Mouse (Mus musculus) neural tube, embryonic 13.5 days (tissue): ENCODE data around the gene Nek10. TPM values are rescaled to one million over a fixed set of nuclear protein-coding genes. Genes with fewer than 3 reads are reported as not detected.
A peak's percentile ranks its signal among the peaks of the same experiment; 100 is the strongest.
"Not testable (repeated sequence)": the region's sequence is repeated elsewhere in the genome, so short reads cannot be mapped to it uniquely, and the experiment has no call there.

Experiments
- ATAC-seq: fragments of 200-750 bp; cut with Nextera tagmentation; 2 replicates; pipeline ENCODE4 v1.8.0; 2017; ENCODE audit warnings: low read depth, mild to moderate bottlenecking, moderate TSS enrichment, moderate library complexity
- H3K27ac ChIP-seq: fragments of 300-500 bp; sonication (generic); replicated peaks from 2 replicates; pipeline ENCODE4 v1.5.1; 2015; ENCODE audit warnings: moderate library complexity, mild to moderate bottlenecking, inconsistent platforms
- H3K27me3 ChIP-seq: fragments of 300-500 bp; sonication (generic); 2 replicates; pipeline ENCODE4 v1.6.1; 2015; ENCODE audit warnings: mild to moderate bottlenecking, inconsistent platforms
- H3K36me3 ChIP-seq: fragments of 300-500 bp; sonication (generic); 2 replicates; pipeline ENCODE4 v1.6.1; 2015; ENCODE audit warnings: mild to moderate bottlenecking, inconsistent platforms
- H3K4me1 ChIP-seq: fragments of 300-500 bp; sonication (generic); replicated peaks from 2 replicates; pipeline ENCODE4 v1.6.1; 2015; ENCODE audit warnings: inconsistent platforms
- H3K4me2 ChIP-seq: fragments of 300-500 bp; sonication (generic); 2 replicates; pipeline ENCODE4 v1.6.1; 2015; ENCODE audit warnings: inconsistent platforms, mild to moderate bottlenecking, moderate library complexity
- H3K4me3 ChIP-seq: fragments of 300-500 bp; sonication (generic); 2 replicates; pipeline ENCODE4 v1.5.1; 2015; ENCODE audit warnings: mild to moderate bottlenecking, inconsistent platforms
- H3K9ac ChIP-seq: fragments of 300-500 bp; sonication (generic); 2 replicates; pipeline ENCODE4 v1.6.1; 2015; ENCODE audit warnings: moderate library complexity, mild to moderate bottlenecking, inconsistent platforms
- H3K9me3 ChIP-seq: fragments of 300-500 bp; sonication (generic); 2 replicates; pipeline ENCODE4 v1.6.1; 2016; ENCODE audit warnings: inconsistent platforms
- WGBS: fragments of 180-500 bp; shearing (Covaris S2); methylation state at CpG from one replicate; pipeline ENCODE4 v1.1.7; 2015; 5-methylcytosine and 5-hydroxymethylcytosine counted together
- polyA plus RNA-seq: library from polyadenylated mRNA; unstranded; fragments of >200 nt; fragmentation: Nextera tagmentation; extraction: Ambion mirVana; gene quantifications from 2 replicates; pipeline ENCODE4 v1.2.1, GENCODE M21; 2015

Nek10 gene
- polyA plus RNA-seq: 0.04 TPM in 1 of 2 replicates, not detected in the other

GRCm38 (mm10) chr14:14803115-14803514 lies at the start of gene Nek10:
Gene Nek10, plus strand, starts transcription at chr14:14803415.
- not testable (repeated sequence) for H3K27ac ChIP-seq, H3K9me3 ChIP-seq, H3K27me3 ChIP-seq, H3K4me1 ChIP-seq, H3K9ac ChIP-seq, ATAC-seq, H3K4me2 ChIP-seq, H3K4me3 ChIP-seq
- H3K36me3 ChIP-seq: peaks cover 13% of the 10 kb centered on the region; the same call in 1 of the 2 replicates
- 76% methylated on average over 2 of the region's 2 CpGs for WGBS

- ATAC-seq: no peak
- Histone ChIP-seq H3K36me3 (peaks cover 59% of the 10 kb centered on the region), H3K4me2 (no peak overlapping the region), H3K4me1 (no peaks in the 10 kb centered on the region), H3K9me3 (no peaks in the 10 kb centered on the region), H3K27ac (no peak overlapping the region), H3K9ac (no peak overlapping the region), H3K4me3 (no peak overlapping the region), H3K27me3 (no peaks in the 10 kb centered on the region)
- 96% methylated on average over 2 of the region's 2 CpGs for WGBS
These were observed 22.0 kb upstream of the Nek10 start for GRCm38 (mm10) chr14:14781169-14781568.

GRCm38 (mm10) chr14:14784223-14784622 lies 19.0 kb upstream of the Nek10 start:
- Histone ChIP-seq H3K9me3 (no peaks in the 10 kb centered on the region), H3K36me3 (peaks cover 50% of the 10 kb centered on the region), H3K27ac (no peak overlapping the region), H3K27me3 (no peaks in the 10 kb centered on the region), H3K4me1 (no peaks in the 10 kb centered on the region), H3K4me2 (no peak overlapping the region), H3K4me3 (no peak overlapping the region), H3K9ac (no peak overlapping the region)
- no peak for ATAC-seq
- 90% methylated on average over 1 of the region's 1 CpGs for WGBS

- ATAC-seq: no peak
- H3K27me3 ChIP-seq: no peaks in the 10 kb centered on the region
- no peak overlapping the region for H3K4me3 ChIP-seq
- no peak overlapping the region for H3K9ac ChIP-seq
- H3K9me3 ChIP-seq: no peaks in the 10 kb centered on the region
- H3K4me2 ChIP-seq: no peak overlapping the region
- no peaks in the 10 kb centered on the region for H3K4me1 ChIP-seq
- WGBS: 100% methylated on average over 1 of the region's 1 CpGs
- no peak overlapping the region for H3K27ac ChIP-seq
- H3K36me3 ChIP-seq: peaks cover 50% of the 10 kb centered on the region
These were observed 16.2 kb upstream of the Nek10 start for GRCm38 (mm10) chr14:14786979-14787378.

GRCm38 (mm10) chr14:14789840-14790470 lies 13.3 kb upstream of the Nek10 start:
- H3K9me3 ChIP-seq: no peaks in the 10 kb centered on the region
- peaks cover 42% of the 10 kb centered on the region for H3K36me3 ChIP-seq
- no peak for ATAC-seq
- no peak overlapping the region for H3K4me2 ChIP-seq
- no peak overlapping the region for H3K9ac ChIP-seq
- H3K4me3 ChIP-seq: no peak overlapping the region
- 94% methylated on average over 4 of the region's 4 CpGs for WGBS
- H3K4me1 ChIP-seq: no peaks in the 10 kb centered on the region
- H3K27me3 ChIP-seq: no peaks in the 10 kb centered on the region
- no peak overlapping the region for H3K27ac ChIP-seq

- WGBS: 87% methylated on average over 5 of the region's 5 CpGs
- Histone ChIP-seq H3K4me2 (no peak overlapping the region), H3K9me3 (no peaks in the 10 kb centered on the region), H3K27me3 (no peaks in the 10 kb centered on the region), H3K27ac (no peak overlapping the region), H3K9ac (no peak overlapping the region), H3K4me1 (0 out of 2 replicates have a peak, but pooled peaks cover 5% of the 10 kb centered on the region), H3K36me3 (peaks cover 20% of the 10 kb centered on the region), H3K4me3 (no peak overlapping the region)
- no peak for ATAC-seq
These were observed 3.4 kb upstream of the Nek10 start for GRCm38 (mm10) chr14:14799861-14800260.

- Histone ChIP-seq H3K27me3 (no peaks in the 10 kb centered on the region), H3K4me2 (no peak overlapping the region), H3K9me3 (no peaks in the 10 kb centered on the region), H3K36me3 (peaks cover 20% of the 10 kb centered on the region), H3K9ac (no peak overlapping the region), H3K4me3 (no peak overlapping the region), H3K4me1 (0 out of 2 replicates have a peak, but pooled peaks cover 5% of the 10 kb centered on the region), H3K27ac (no peak overlapping the region)
- 93% methylated on average over 4 of the region's 4 CpGs for WGBS
- ATAC-seq: no peak
These were observed 2.9 kb upstream of the Nek10 start for GRCm38 (mm10) chr14:14800332-14800731.

- ATAC-seq: no peak
- Histone ChIP-seq H3K4me2 (no peak overlapping the region), H3K4me3 (no peak overlapping the region), H3K9me3 (no peaks in the 10 kb centered on the region), H3K4me1 (0 out of 2 replicates have a peak, but pooled peaks cover 5% of the 10 kb centered on the region), H3K27me3 (no peaks in the 10 kb centered on the region), H3K36me3 (peaks cover 20% of the 10 kb centered on the region), H3K9ac (no peak overlapping the region), H3K27ac (no peak overlapping the region)
- WGBS: 97% methylated on average over 3 of the region's 3 CpGs
These were observed 2.4 kb upstream of the Nek10 start for GRCm38 (mm10) chr14:14800810-14801209.

- Histone ChIP-seq H3K9ac (no peak overlapping the region), H3K36me3 (peaks cover 13% of the 10 kb centered on the region; the same call in 1 of the 2 replicates), H3K4me2 (no peak overlapping the region), H3K27ac (no peak overlapping the region), H3K4me3 (no peak overlapping the region), H3K4me1 (0 out of 2 replicates have a peak, but pooled peaks cover 5% of the 10 kb centered on the region), H3K27me3 (no peaks in the 10 kb centered on the region), H3K9me3 (no peaks in the 10 kb centered on the region)
- peak; percentile 61 for ATAC-seq
- WGBS: 14% methylated on average over 10 of the region's 10 CpGs
These were observed 804 bp downstream of the Nek10 start for GRCm38 (mm10) chr14:14803921-14804517.

GRCm38 (mm10) chr14:14804518-14805212 lies 1.4 kb downstream of the Nek10 start:
- no peak overlapping the region for H3K9ac ChIP-seq
- no peak overlapping the region for H3K4me3 ChIP-seq
- H3K27me3 ChIP-seq: no peaks in the 10 kb centered on the region
- 75% methylated on average over 5 of the region's 5 CpGs for WGBS
- peaks cover 13% of the 10 kb centered on the region; the same call in 1 of the 2 replicates for H3K36me3 ChIP-seq
- H3K9me3 ChIP-seq: no peaks in the 10 kb centered on the region
- peak; percentile 55 for ATAC-seq
- no peak overlapping the region for H3K27ac ChIP-seq
- 0 out of 2 replicates have a peak, but pooled peaks cover 5% of the 10 kb centered on the region for H3K4me1 ChIP-seq
- H3K4me2 ChIP-seq: no peak overlapping the region

- Histone ChIP-seq H3K4me3 (no peak overlapping the region), H3K36me3 (no peaks in the 10 kb centered on the region), H3K9me3 (no peaks in the 10 kb centered on the region), H3K9ac (no peak overlapping the region), H3K4me1 (0 out of 2 replicates have a peak, but pooled peaks cover 5% of the 10 kb centered on the region), H3K27ac (no peak overlapping the region), H3K27me3 (no peaks in the 10 kb centered on the region), H3K4me2 (no peak overlapping the region)
- ATAC-seq: no peak
- 69% methylated on average over 12 of the region's 12 CpGs for WGBS
These were observed 29.5 kb downstream of the Nek10 start for GRCm38 (mm10) chr14:14832520-14833240.

GRCm38 (mm10) chr14:14833498-14833897 lies 30.3 kb downstream of the Nek10 start:
- Histone ChIP-seq H3K4me2 (no peak overlapping the region), H3K4me1 (0 out of 2 replicates have a peak, but pooled peaks cover 5% of the 10 kb centered on the region), H3K27ac (no peak overlapping the region), H3K4me3 (no peak overlapping the region), H3K9me3 (no peaks in the 10 kb centered on the region), H3K9ac (no peak overlapping the region), H3K27me3 (no peaks in the 10 kb centered on the region), H3K36me3 (no peaks in the 10 kb centered on the region)
- 67% methylated on average over 1 of the region's 1 CpGs for WGBS
- no peak for ATAC-seq
